Mouse (Mus musculus) brain, embryonic 14.5 days (tissue): ENCODE results near the gene Mfsd8.
"Not testable (repeated sequence)": the region's sequence is repeated elsewhere in the genome, so short reads cannot be mapped to it uniquely, and the experiment has no call there.

Experiments
- CTCF ChIP-seq: fragments of 200-500 bp; IDR thresholded peaks from 2 replicates; pipeline ENCODE4 v1.5.1; 2012; ENCODE audit warnings: inconsistent platforms, mild to moderate bottlenecking, moderate library complexity, borderline replicate concordance; ENCODE audit not compliant: insufficient read depth, insufficient read length; ENCODE audit errors: extremely low read depth
- POLR2A ChIP-seq: fragments of 200-500 bp; IDR thresholded peaks from 2 replicates; pipeline ENCODE4 v1.6.1; 2012; ENCODE audit warnings: mild to moderate bottlenecking, inconsistent platforms, borderline replicate concordance; ENCODE audit not compliant: poor library complexity, insufficient read depth, insufficient read length, severe bottlenecking; ENCODE audit errors: extremely low read depth

GRCm38 (mm10) chr3:40846957-40847017 is 101 bp upstream of the Mfsd8 start, which contains the start of gene Abhd18:
- not testable (repeated sequence) for TF ChIP-seq POLR2A, CTCF
